Mouse (Mus musculus) layer of hippocampus, adult 18-20 months (tissue): Measurements from ENCODE around the gene A730061H03Rik. TPM values are rescaled to one million over a fixed set of nuclear protein-coding genes. Genes with fewer than 3 reads are reported as not detected.

Experiments
- DNase-seq, 2 experiments: peaks; one replicate each; pipeline ENCODE4 v3.0.0; 2022; ENCODE audit warnings: low spot score in 2 of 2
- long read RNA-seq: library from polyadenylated mRNA; stranded (forward); transcript quantifications from one replicate; pipeline ENCODE4 v2.0.0, GENCODE M21; 2021
- total RNA-seq, 2 experiments: library from RNA; stranded (reverse); gene quantifications; 2 replicates each; pipeline ENCODE4 v1.2.3; 2021

The A730061H03Rik gene
- 1 to 10 TPM in 1 of 2 experiments, under 1 TPM in 1; 0.79 to 1.6 TPM for total RNA-seq
- long read RNA-seq = 0 reads

GRCm38 (mm10) chr14:55560202-55561073 lies at the start of gene A730061H03Rik:
Gene A730061H03Rik (minus strand): TSS chr14:55560406.
- peak; percentile 99 for DNase-seq

GRCm38 (mm10) chr14:55608339-55608738 lies 48.1 kb upstream of the A730061H03Rik start:
- no peak for DNase-seq

DNA sequence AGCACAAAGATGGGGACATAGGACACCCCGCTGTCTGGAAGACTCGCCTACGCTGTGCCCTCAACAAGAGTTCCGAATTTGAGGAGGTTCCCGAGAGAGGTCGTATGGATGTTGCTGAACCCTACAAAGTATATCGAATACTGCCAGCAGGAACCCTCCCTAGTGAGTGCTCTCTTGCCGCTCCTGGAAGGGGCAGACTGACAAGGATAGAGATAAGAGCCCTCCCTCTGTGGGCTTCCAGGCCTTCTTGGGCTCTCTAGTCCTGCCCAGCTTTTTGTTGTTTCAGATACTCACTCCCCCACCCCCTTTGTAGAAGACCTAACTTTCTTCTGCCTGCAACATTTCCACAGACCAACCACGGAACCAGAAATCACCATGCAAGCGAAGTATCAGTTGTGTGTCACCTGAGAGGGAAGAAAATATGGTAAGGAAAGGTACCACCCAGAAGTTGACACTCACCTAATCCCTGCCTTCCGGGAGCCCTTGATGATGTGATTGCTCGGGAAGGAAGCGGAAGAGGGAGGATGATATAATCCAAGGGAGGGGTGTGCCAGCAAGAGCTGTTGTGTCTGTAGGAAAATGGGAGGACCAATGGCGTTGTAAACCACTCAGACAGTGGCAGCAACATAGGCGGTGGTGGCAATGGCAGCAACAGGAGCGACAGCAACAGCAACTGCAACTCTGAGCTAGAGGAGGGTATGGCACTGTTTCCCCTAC lies 45.7 kb upstream of the A730061H03Rik start:
- DNase-seq = no peak

- no peak for DNase-seq
Observed at GRCm38 (mm10) chr14:55604823-55605222, 44.6 kb upstream of the A730061H03Rik start.

GRCm38 (mm10) chr14:55603633-55604576 lies 43.7 kb upstream of the A730061H03Rik start:
- peak; percentile 80 to 90 for DNase-seq

DNA sequence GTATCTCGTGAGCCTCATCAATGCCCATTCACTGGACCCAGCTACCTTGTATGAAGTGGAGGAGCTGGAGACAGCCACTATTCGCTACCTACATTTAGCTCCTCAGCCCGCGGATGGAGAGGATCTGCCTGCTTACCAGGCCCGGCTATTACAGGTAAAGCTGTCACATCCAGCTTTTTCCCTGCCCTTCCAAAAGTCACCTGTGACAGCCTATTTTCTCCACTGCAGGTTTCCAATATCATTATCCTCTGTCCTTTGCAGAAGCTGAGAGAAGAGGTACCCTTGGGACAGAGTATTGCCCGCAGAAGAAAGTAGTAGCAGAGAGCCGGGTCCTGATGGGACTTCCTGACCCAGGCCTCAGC lies 43.0 kb upstream of the A730061H03Rik start, which contains the start of gene Irf9:
Gene Irf9, plus strand, starts transcription at position 301 of the 362 bp plus-strand sequence.
- DNase-seq = no peak

DNA sequence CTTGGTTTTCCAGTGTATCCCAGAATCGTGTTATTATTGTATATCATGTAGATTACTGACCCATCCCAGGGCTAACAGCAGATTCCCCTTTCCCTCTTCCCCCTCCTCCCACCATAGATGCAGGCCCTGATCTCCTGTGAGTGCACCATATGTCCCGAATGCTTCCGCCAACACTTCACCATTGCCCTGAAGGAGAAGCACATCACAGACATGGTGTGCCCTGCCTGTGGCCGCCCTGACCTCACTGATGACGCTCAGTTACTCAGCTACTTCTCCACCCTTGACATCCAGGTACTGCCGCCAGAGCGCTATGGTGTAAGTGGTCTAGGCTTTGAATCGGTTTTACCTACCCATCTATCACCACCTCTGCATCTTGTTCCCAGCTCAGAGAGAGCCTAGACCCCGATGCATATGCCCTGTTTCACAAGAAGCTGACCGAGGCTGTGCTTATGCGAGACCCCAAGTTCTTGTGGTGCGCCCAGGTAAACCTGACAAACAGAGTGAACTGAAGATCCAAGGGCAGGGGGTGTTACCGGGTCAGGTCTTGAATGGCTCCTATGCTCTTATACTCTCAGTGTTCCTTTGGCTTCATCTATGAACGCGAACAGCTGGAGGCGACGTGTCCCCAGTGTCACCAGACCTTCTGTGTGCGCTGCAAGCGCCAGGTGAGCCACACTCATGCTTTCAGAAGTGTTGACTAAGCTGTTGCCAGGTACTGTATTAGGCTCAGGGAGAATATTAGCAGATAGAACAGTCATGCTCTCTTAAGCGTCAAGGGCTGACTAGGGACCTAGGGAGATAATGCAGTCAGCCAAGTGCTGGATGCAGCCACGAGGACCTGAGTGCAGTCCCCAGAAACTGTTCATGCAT lies 38.5 kb upstream of the A730061H03Rik start:
- DNase-seq = no peak

GRCm38 (mm10) chr14:55596036-55596690 lies 36.0 kb upstream of the A730061H03Rik start:
- peak; percentile 44 to 53 for DNase-seq

GRCm38 (mm10) chr14:55592226-55592625 lies 32.0 kb upstream of the A730061H03Rik start:
- no peak for DNase-seq

- peak; percentile 92 to 97 for DNase-seq
Observed at GRCm38 (mm10) chr14:55591331-55591891, 31.2 kb upstream of the A730061H03Rik start, which contains the start of gene Rnf31. Gene Rnf31 (plus strand): TSS chr14:55591708.

GRCm38 (mm10) chr14:55590748-55591330 lies 30.6 kb upstream of the A730061H03Rik start, which contains the start of gene Psme2:
Gene Psme2 (minus strand): TSS chr14:55591113.
- peak; percentile 88 to 93 for DNase-seq

GRCm38 (mm10) chr14:55589771-55590448 lies 29.7 kb upstream of the A730061H03Rik start:
- no peak for DNase-seq

- DNase-seq = no peak
Observed at GRCm38 (mm10) chr14:55589271-55589670, 29.1 kb upstream of the A730061H03Rik start.

GRCm38 (mm10) chr14:55586149-55586548 lies 25.9 kb upstream of the A730061H03Rik start:
- no peak for DNase-seq

DNA sequence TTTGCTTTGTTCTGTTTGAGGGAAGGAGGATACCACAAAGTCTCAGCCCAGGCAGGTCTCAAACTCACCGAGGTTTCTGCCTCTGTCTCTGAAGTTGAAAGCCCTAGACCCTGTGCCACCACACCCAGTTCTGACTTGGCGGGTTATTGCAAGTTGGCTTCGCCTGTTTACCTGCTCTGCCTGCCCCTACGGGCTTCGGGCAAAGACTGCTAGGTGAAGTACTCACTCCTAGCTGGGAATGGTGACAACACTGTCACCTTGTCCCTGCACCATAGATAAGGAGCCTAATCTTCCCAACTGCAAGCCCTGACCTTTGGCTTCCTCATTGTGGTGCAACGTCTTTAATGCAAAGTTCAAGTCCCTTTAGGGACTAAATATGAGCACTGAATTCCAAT lies 25.4 kb upstream of the A730061H03Rik start:
- no peak for DNase-seq

- DNase-seq = peak; percentile 49 to 67
Observed at GRCm38 (mm10) chr14:55584702-55585565, 24.7 kb upstream of the A730061H03Rik start, which contains the start of gene Emc9. Gene Emc9 (minus strand): TSS chr14:55585302.

DNA sequence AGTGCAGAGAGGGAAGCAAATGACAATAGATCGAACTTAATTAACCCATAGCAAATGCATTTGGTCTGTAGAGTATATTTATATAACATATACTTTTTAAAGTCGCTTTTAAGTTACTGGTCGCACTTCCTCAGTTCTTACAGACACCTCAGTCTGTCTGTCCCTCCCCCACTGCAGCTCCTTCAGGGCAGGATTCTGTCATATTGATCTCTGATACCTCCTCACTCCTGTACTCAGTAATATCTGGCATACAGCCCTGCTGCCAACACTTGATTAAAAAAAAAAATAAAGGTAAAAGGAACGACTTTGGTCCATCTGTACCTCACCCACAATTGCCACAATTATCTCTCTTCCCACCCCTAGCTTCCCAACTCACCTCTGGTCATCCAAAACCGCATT lies 24.1 kb upstream of the A730061H03Rik start:
- no peak for DNase-seq
